Mouse (Mus musculus) heart, adult 2 months (tissue): ENCODE data around the gene Stat6. TPM values are rescaled to one million over a fixed set of nuclear protein-coding genes. Genes with fewer than 3 reads are reported as not detected.

Source experiments
- DNase-seq, 2 experiments: peaks; one replicate each; pipeline ENCODE4 v3.0.0; 2021
- H3K27ac ChIP-seq: fragments of 200-600 bp; 2 replicates; pipeline ENCODE4 v1.8.1; 2022
- H3K27me3 ChIP-seq: fragments of 200-500 bp; 2 replicates; pipeline ENCODE4 v1.6.1; 2012; ENCODE audit warnings: mild to moderate bottlenecking, low read length, inconsistent platforms, mixed read lengths; ENCODE audit not compliant: control insufficient read depth, insufficient read depth
- H3K36me3 ChIP-seq: fragments of 200-500 bp; 2 replicates; pipeline ENCODE4 v1.6.1; 2012; ENCODE audit warnings: low read length, inconsistent platforms; ENCODE audit not compliant: control insufficient read depth, insufficient read depth
- H3K4me1 ChIP-seq: fragments of 200-500 bp; 2 replicates; pipeline ENCODE4 v1.6.1; 2011; ENCODE audit warnings: low read length; ENCODE audit not compliant: control insufficient read depth, insufficient read depth
- H3K4me3 ChIP-seq: fragments of 200-600 bp; 2 replicates; pipeline ENCODE4 v1.8.1; 2022
- H3K79me2 ChIP-seq: fragments of 200-500 bp; replicated peaks from 2 replicates; pipeline ENCODE4 v1.6.1; 2012; ENCODE audit warnings: mild to moderate bottlenecking, inconsistent platforms, low read length, moderate library complexity, mixed read lengths; ENCODE audit not compliant: control insufficient read depth, insufficient read depth
- H3K9ac ChIP-seq: fragments of 200-500 bp; 2 replicates; pipeline ENCODE4 v1.6.1; 2012; ENCODE audit warnings: low read depth, mild to moderate bottlenecking, control low read depth, inconsistent platforms, low read length, mixed read lengths
- CTCF ChIP-seq: fragments of 200-600 bp; IDR thresholded peaks from 2 replicates; pipeline ENCODE4 v1.8.1; 2022; ENCODE audit warnings: antibody characterized with exemption, mild to moderate bottlenecking, moderate library complexity
- EP300 ChIP-seq: fragments of 200-500 bp; IDR thresholded peaks from 2 replicates; pipeline ENCODE4 v1.6.1; 2011; ENCODE audit warnings: low read depth, low read length, control low read depth; ENCODE audit not compliant: insufficient read depth
- POLR2A ChIP-seq: fragments of 200-500 bp; IDR thresholded peaks from 2 replicates; pipeline ENCODE4 v1.6.1; 2011; ENCODE audit warnings: mild to moderate bottlenecking, low read depth, low read length, control low read depth; ENCODE audit not compliant: insufficient read depth
- WGBS: fragments of 180-500 bp; shearing (Covaris S2); methylation state at CpG from one replicate; pipeline ENCODE4 v1.1.7; 2018; 5-methylcytosine and 5-hydroxymethylcytosine counted together
- intact Hi-C: fragments of 180-260 bp; cut with DNase I; formaldehyde crosslinking; loops from one replicate; pipeline ENCODE4 v1.15.1; 2025
- polyA plus RNA-seq: library from polyadenylated mRNA; depleted of rRNA; stranded (reverse); fragments of >200 nt; gene quantifications from 2 replicates; pipeline ENCODE4 v1.2.3, GENCODE M21; 2012
- total RNA-seq, 2 experiments: library from RNA; stranded (reverse); gene quantifications; 2 replicates each; pipeline ENCODE4 v1.2.3; 2021

Gene Stat6
- total and polyA plus RNA-seq, 3 experiments = 43.7 to 49.5 (median 43.9) TPM

GRCm38 (mm10) chr10:127665366-127666181, 22.8 kb downstream of the Stat6 start:
- Histone ChIP-seq H3K4me3 (peak overlapping the region; percentile 78), H3K4me1 (peaks cover 16% of the 10 kb centered on the region), H3K27me3 (no peaks in the 10 kb centered on the region), H3K36me3 (no peaks in the 10 kb centered on the region), H3K27ac (peak overlapping the region; percentile 98), H3K79me2 (no peaks in the 10 kb centered on the region), H3K9ac (peak overlapping the region; percentile 88)
- 26% methylated on average over 14 of the region's 14 CpGs for WGBS
- TF ChIP-seq EP300 (no peak), POLR2A (no peak), CTCF (peak; percentile 36)
- intact Hi-C loops = no loop called here
- peak in 1 of 2 experiments; percentile 36 for DNase-seq

DNA sequence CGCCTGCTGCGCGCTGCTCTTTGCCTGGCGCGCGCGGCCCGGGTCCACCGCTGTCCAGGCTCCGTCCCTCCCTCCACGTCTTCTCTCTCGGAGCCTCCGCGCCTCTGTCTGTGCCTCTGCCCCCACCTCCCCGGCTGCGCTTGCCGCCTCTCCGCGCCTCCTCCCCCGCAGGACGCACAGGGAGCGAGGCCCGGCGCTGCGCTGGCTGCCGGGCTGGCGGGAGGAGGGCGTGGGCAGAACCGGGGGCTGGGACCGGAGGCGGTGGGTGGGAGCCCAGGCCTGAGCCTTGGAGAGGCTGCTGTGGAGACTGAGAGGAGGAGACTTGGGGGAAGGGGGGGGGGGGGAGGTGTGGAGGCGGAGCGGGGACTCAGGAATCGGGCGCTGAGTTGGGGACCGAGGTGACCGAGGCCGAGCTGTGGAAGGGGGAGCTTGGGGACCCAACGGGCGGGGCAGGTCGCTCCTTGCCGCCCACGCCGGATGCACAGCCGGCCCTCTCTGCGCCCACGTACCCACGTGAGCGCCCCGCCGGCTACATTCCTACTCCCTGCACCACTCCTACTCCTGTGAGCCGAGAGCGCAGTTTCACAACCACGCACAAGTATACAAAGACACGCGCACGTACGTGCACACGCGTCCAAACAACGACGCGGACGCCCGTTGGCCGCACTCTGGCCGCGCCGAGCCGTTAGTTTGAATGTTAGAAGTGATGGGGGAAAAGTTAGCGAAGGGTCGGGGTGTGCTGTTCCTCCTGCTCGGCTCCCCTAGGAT, 23.9 kb downstream of the Stat6 start, which contains the start of gene Nemp1:
TSS of gene Nemp1 (plus strand) at position 401 of the 768 bp plus-strand sequence.
- H3K4me3 ChIP-seq = peak within 1 kb of the TSS; percentile 78
- no peaks in the 10 kb centered on the region for H3K36me3 ChIP-seq
- WGBS = under 1% methylated on average over 67 of the region's 73 CpGs
- H3K27ac ChIP-seq = peak within 1 kb of the TSS; percentile 98
- peak within 1 kb of the TSS; percentile 88 for H3K9ac ChIP-seq
- intact Hi-C loops = loop anchor here (1.0 kb wide), 1 partner anchor 23 kb away; no protein-coding TSS in a partner anchor
- no peaks in the 10 kb centered on the region for H3K27me3 ChIP-seq
- DNase-seq = peak; percentile 91 to 94
- H3K4me1 ChIP-seq = peaks cover 12% of the 10 kb centered on the region
- 0 out of 2 replicates have a peak, but pooled peaks have one; percentile 72 for TF ChIP-seq EP300
- no peak for TF ChIP-seq CTCF
- peak; percentile 58; the same call in 1 of the 2 replicates for TF ChIP-seq POLR2A
- H3K79me2 ChIP-seq = no peaks in the 10 kb centered on the region

GRCm38 (mm10) chr10:127667269-127668092, 24.7 kb downstream of the Stat6 start:
- Histone ChIP-seq H3K27ac (peak overlapping the region; percentile 98), H3K27me3 (no peaks in the 10 kb centered on the region), H3K79me2 (no peaks in the 10 kb centered on the region), H3K4me1 (peaks cover 8% of the 10 kb centered on the region), H3K36me3 (no peaks in the 10 kb centered on the region), H3K9ac (peak overlapping the region; percentile 62), H3K4me3 (peak overlapping the region; percentile 78)
- intact Hi-C loops = loop anchor here (1.0 kb wide), 1 partner anchor 24 kb away; no protein-coding TSS in a partner anchor
- TF ChIP-seq EP300 (peak; percentile 38; the same call in 1 of the 2 replicates), CTCF (no peak), POLR2A (peak; percentile 82)
- DNase-seq = peak; percentile 87 to 93
- WGBS = 2% methylated on average over 35 of the region's 35 CpGs

DNA sequence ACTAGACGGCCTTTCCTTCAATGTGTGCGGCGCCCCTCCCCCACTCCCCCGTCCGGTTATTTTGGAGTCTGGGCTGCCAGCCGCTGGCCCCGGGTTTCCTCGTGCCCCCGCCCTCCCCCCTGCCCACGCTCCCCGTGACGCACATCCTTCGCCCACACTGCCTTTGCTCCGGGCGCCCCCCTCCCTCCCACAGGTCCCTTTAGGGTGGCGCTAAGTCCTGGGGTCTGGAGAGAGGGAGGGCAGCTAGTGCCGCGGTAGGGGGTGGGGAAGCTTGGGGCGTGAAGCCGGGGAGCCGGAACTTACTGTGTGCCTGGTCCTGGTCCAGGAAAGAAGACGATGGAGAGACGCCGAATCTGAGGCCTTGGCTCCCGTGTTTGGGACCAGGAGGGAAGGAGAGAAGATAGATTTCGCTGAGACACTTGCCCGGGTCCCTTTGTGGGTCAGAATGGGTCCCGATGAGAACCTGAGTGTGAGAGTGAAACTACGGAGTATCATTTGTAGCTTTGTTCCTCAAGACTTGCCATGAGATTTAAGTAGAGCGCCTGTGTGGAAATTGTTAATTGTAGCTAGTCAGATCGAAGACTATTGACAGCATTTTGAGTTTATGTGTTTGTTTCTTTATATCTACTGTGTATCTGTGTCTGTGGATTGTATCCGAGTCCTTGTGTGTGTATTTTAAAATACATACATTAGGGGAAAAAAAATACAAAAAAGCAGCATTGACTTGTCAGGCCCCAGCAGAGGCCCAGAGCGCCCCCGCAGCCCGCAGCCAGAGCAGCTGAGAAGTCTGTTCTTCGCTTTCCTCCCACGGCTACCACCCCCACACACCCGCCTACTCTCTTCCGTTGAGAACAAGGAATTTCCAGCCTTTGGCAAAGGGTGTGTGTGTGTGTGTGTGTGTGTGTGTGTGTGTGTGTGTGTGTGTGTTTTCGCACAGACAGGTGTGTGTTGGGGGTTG, 25.6 kb downstream of the Stat6 start, which contains the start of gene Nab2:
TSS of gene Nab2 (minus strand) at position 476 of the 958 bp plus-strand sequence.
- Histone ChIP-seq H3K79me2 (no peaks in the 10 kb centered on the region), H3K27me3 (no peaks in the 10 kb centered on the region), H3K36me3 (no peaks in the 10 kb centered on the region), H3K4me1 (peaks cover 5% of the 10 kb centered on the region), H3K27ac (peak within 1 kb of the TSS; percentile 98), H3K9ac (peak within 1 kb of the TSS; percentile 62), H3K4me3 (peak within 1 kb of the TSS; percentile 78)
- peak; percentile 85 to 88 for DNase-seq
- intact Hi-C loops = no loop called here
- WGBS = 3% methylated on average over 40 of the region's 40 CpGs
- TF ChIP-seq POLR2A (no peak; the same call in none of the 2 replicates), EP300 (peak; percentile 60; the same call in 1 of the 2 replicates), CTCF (peak; percentile 29)
